Mouse (Mus musculus): ENCODE data around the gene Efna4.

DNA sequence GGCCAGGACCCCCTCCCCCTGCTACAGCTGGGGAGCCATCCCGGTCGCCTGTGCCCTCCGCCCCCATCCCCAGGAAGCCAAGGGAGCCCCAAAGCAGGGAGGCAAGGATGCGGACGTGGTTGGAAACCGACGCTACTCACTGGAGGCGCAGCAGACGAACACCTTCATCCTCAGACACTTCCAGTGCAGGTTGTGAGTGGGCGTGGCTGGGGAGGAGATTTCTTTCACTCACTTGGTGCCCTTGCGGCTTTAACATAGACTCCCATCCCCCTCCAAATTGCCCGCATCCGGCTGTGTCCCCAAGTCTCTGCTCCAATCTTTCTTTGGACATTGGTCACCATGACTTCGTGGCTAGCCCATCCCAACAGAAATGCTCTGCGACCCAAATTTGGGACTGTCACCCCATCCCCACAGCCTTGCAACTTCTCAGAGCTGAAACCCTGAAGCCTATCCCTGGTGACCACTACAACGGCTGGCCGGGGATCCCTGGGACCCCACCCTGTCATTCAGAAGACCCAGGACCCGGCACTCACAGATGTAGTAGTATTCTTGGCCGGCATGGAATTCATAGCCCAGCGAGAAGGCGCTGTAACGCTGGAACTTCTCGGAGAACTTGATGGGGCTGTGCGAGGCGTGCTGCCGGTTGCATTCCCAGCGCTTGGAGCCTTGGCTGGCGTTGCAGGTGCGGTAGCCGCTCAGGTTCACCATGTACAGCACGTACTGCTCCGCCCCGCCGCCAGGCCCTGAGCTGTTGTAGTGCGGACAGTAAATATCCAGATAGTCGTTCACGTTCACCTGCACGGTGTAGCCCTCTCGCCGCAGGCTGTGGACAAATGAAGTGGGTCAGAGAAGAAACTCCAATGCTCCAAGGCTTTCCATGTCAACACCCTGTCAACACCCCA is 21.6 kb downstream of the Efna4 start:
- no peak for TF ChIP-seq EP300 (IDR thresholded peaks at IDR 0.05; ENCODE audit: insufficient read depth, low read depth, low read length)
- TF ChIP-seq POLR2A (IDR thresholded peaks at IDR 0.05; ENCODE audit: insufficient read depth, low read depth, low read length), result no peak
